Mouse (Mus musculus) hindbrain, embryonic 14.5 days (tissue): Measurements from ENCODE around the gene Fbxo33. TPM values are rescaled to one million over a fixed set of nuclear protein-coding genes. Genes with fewer than 3 reads are reported as not detected.
"Not testable (repeated sequence)": the region's sequence is repeated elsewhere in the genome, so short reads cannot be mapped to it uniquely, and the experiment has no call there.

Source experiments
- ATAC-seq: fragments of 200-750 bp; cut with Nextera tagmentation; 2 replicates; pipeline ENCODE4 v1.8.0; 2017; ENCODE audit warnings: moderate number of reproducible peaks, mild to moderate bottlenecking, moderate TSS enrichment, moderate library complexity; ENCODE audit not compliant: low FRiP score
- DNase-seq: peaks from one replicate; pipeline ENCODE4 v3.0.0-alpha.2; 2015; ENCODE audit warnings: low spot score
- H3K27ac ChIP-seq: fragments of 300-500 bp; sonication (generic); 2 replicates; pipeline ENCODE4 v1.5.1; 2014; ENCODE audit warnings: mild to moderate bottlenecking, moderate library complexity
- H3K27me3 ChIP-seq: fragments of 300-500 bp; sonication (generic); 2 replicates; pipeline ENCODE4 v1.6.1; 2014; ENCODE audit warnings: mild to moderate bottlenecking, low read length, mixed read lengths; ENCODE audit not compliant: control insufficient read depth, insufficient read depth
- H3K36me3 ChIP-seq: fragments of 300-500 bp; sonication (generic); replicated peaks from 2 replicates; pipeline ENCODE4 v1.6.1; 2014; ENCODE audit not compliant: control insufficient read depth, insufficient read depth
- H3K4me1 ChIP-seq: fragments of 300-500 bp; sonication (generic); replicated peaks from 2 replicates; pipeline ENCODE4 v1.6.1; 2014; ENCODE audit warnings: antibody characterized with exemption, low read length, mixed read lengths; ENCODE audit not compliant: control insufficient read depth, insufficient read depth
- H3K4me2 ChIP-seq: fragments of 300-500 bp; sonication (generic); replicated peaks from 2 replicates; pipeline ENCODE4 v1.6.1; 2014; ENCODE audit warnings: mild to moderate bottlenecking, moderate library complexity
- H3K4me3 ChIP-seq: fragments of 300-500 bp; sonication (generic); replicated peaks from 2 replicates; pipeline ENCODE4 v1.5.1; 2014; ENCODE audit warnings: mild to moderate bottlenecking, low read length
- H3K9ac ChIP-seq: fragments of 300-500 bp; sonication (generic); 2 replicates; pipeline ENCODE4 v1.6.1; 2014
- H3K9me3 ChIP-seq: fragments of 300-500 bp; sonication (generic); 2 replicates; pipeline ENCODE4 v1.6.1; 2016; ENCODE audit warnings: low read length; ENCODE audit not compliant: control insufficient read depth
- WGBS: fragments of 180-500 bp; shearing (Covaris S2); extraction: QIAGEN DNeasy Blood & Tissue Kit; methylation state at CpG from one replicate; pipeline ENCODE4 v1.1.7; 2014; 5-methylcytosine and 5-hydroxymethylcytosine counted together
- polyA plus RNA-seq: library from polyadenylated mRNA; unstranded; fragments of >200 nt; fragmentation: Nextera tagmentation; extraction: Ambion mirVana; gene quantifications from 2 replicates; pipeline ENCODE4 v1.2.1, GENCODE M21; 2014

The Fbxo33 gene
- polyA plus RNA-seq, 1 experiment from 2014 or later: 10.7 TPM

DNA sequence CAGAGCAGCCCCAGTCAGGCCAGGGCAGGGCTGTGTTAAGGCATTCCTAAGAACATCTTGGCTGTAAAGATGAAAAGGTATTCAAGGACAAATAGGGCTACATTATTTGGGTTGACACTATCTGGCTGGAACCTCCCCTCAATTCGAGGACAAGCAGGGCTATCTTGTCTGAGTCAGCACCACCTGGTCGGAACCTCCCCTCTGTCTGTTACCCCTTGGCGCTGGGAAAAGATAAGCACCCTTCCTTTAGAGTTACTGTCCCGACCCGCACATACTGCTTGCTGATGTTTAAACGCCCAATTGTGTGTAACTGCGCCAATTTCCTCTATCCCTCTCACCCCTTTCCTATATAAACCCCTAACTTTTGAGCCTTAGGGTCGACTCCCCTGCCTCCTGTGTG, 21.5 kb upstream of the Fbxo33 start:
- not testable (repeated sequence) for H3K27me3 ChIP-seq, H3K9ac ChIP-seq, H3K27ac ChIP-seq, ATAC-seq, H3K4me3 ChIP-seq, H3K36me3 ChIP-seq, DNase-seq, H3K9me3 ChIP-seq, H3K4me2 ChIP-seq, H3K4me1 ChIP-seq
- 94% methylated on average over 8 of the region's 8 CpGs for WGBS

DNA sequence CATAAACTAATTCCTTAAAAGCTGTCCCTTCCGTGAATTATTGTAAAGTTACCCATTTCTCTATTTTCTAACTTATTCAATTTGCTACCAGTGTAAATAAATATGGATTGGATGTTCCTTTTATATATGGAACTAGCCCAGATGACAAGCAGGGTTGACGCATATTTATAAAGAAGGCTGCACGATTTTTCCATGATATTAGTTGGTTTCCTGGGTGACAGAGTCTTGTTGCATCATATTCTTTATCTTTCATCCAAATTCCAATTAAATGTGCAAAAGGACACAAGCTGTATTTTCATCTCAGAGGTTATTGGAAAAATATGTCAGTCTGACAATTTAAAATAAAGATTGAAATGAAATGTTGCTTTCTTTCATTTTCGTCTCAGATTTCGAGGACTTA, 18.9 kb upstream of the Fbxo33 start:
- Histone ChIP-seq H3K9ac (no peak overlapping the region), H3K4me1 (no peaks in the 10 kb centered on the region), H3K27ac (no peak overlapping the region), H3K9me3 (no peaks in the 10 kb centered on the region), H3K4me3 (no peak overlapping the region), H3K4me2 (no peak overlapping the region), H3K27me3 (no peaks in the 10 kb centered on the region), H3K36me3 (no peaks in the 10 kb centered on the region)
- ATAC-seq: no peak
- 84% methylated on average over 5 of the region's 5 CpGs for WGBS
- DNase-seq: no peak

DNA sequence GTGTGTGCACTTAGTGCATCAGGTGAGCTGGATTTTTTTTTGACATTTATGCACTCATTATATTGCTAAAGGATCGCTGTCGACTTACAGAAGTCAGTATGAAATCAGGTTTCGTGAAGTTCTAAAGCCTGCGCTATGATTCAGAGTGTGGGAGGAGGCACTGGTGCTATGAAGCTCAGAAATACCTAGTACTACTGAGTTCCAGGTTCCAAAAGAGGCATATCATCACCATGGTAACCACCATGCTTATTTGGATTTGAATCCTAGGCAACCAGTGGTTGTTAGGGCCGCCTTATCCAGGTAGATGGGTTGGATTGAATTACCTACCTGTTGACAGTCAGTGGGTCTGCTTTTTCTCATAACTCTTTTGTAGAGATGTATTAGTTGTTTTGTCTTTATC, 8.9 kb upstream of the Fbxo33 start:
- no peak overlapping the region for H3K9ac ChIP-seq
- 89% methylated on average over 5 of the region's 5 CpGs for WGBS
- H3K27me3 ChIP-seq: no peaks in the 10 kb centered on the region
- ATAC-seq: no peak
- no peak for DNase-seq
- H3K36me3 ChIP-seq: no peaks in the 10 kb centered on the region
- no peaks in the 10 kb centered on the region for H3K9me3 ChIP-seq
- H3K4me3 ChIP-seq: no peak overlapping the region
- H3K4me2 ChIP-seq: no peak overlapping the region
- no peak overlapping the region for H3K27ac ChIP-seq
- H3K4me1 ChIP-seq: no peaks in the 10 kb centered on the region

DNA sequence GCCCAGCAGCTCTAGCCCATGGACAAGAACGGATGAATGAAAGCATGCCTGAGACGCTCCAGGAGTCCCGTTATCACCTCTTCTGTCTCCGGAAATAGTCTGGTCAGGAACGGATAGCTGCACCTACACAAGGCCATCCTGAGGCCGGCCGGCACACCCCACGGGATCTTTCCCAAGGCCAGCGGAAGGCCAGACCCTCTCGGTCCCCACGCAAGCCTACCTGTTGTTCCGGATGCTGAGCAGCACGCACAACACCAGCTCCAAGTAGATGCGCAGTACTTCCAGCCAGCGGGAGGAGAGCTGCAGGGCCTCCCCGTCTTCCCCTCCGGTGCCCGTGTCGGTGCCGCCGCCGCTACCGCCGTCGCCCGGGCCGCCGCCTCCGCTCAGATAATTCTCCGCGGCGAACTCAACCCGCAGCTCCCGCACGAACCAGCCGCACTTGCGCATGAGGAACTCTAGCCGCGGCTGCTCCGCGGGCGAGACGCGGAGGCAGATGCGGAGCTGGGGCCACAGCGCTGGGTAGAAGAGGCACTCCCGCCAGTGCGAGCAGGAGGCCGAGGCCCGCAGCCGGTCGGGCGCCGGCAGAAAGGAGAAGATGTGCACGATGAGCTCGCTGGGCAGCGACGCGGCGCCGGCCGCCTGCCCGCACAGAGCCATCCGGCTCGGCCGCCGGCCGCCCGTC, 744 bp downstream of the Fbxo33 start:
- Histone ChIP-seq H3K27ac (peak overlapping the region; percentile 95), H3K36me3 (no peaks in the 10 kb centered on the region), H3K27me3 (no peaks in the 10 kb centered on the region), H3K4me2 (peak overlapping the region; percentile 85), H3K9me3 (no peaks in the 10 kb centered on the region), H3K4me1 (peaks cover 31% of the 10 kb centered on the region), H3K4me3 (peak overlapping the region; percentile 98), H3K9ac (peak overlapping the region; percentile 88)
- ATAC-seq (no peak; the same call in 1 of the 2 replicates), DNase-seq (no peak)
- 0% methylated on average over 61 of the region's 69 CpGs for WGBS

- Histone ChIP-seq H3K4me2 (peak overlapping the region; percentile 85), H3K27ac (no peak overlapping the region), H3K9ac (peak overlapping the region; percentile 88), H3K4me3 (peak overlapping the region; percentile 98), H3K4me1 (peaks cover 31% of the 10 kb centered on the region), H3K27me3 (no peaks in the 10 kb centered on the region), H3K36me3 (no peaks in the 10 kb centered on the region), H3K9me3 (no peaks in the 10 kb centered on the region)
- ATAC-seq: no peak
- no peak for DNase-seq
- WGBS: 89% methylated on average over 3 of the region's 3 CpGs
These were observed 2.2 kb downstream of the Fbxo33 start for GRCm38 (mm10) chr12:59217331-59217730.

GRCm38 (mm10) chr12:59216676-59217266, 2.8 kb downstream of the Fbxo33 start:
- H3K4me3 ChIP-seq: no peak overlapping the region; the same call in 1 of the 2 replicates
- no peak for ATAC-seq
- no peaks in the 10 kb centered on the region for H3K27me3 ChIP-seq
- peak overlapping the region; percentile 85 for H3K4me2 ChIP-seq
- H3K4me1 ChIP-seq: peaks cover 31% of the 10 kb centered on the region
- H3K36me3 ChIP-seq: 0 out of 2 replicates have a peak, but pooled peaks cover under 1% of the 10 kb centered on the region
- H3K9ac ChIP-seq: no peak overlapping the region
- no peak overlapping the region for H3K27ac ChIP-seq
- no peaks in the 10 kb centered on the region for H3K9me3 ChIP-seq
- no peak for DNase-seq
- WGBS: 89% methylated on average over 6 of the region's 6 CpGs

- DNase-seq (no peak), ATAC-seq (no peak)
- Histone ChIP-seq H3K27me3 (no peaks in the 10 kb centered on the region), H3K4me3 (no peak overlapping the region), H3K9me3 (no peaks in the 10 kb centered on the region), H3K9ac (no peak overlapping the region), H3K4me2 (peak overlapping the region; percentile 85; the same call in 1 of the 2 replicates), H3K27ac (no peak overlapping the region), H3K4me1 (peaks cover 31% of the 10 kb centered on the region), H3K36me3 (peaks cover 6% of the 10 kb centered on the region)
- WGBS: 92% methylated on average over 4 of the region's 4 CpGs
These were observed 3.3 kb downstream of the Fbxo33 start for GRCm38 (mm10) chr12:59216176-59216575.

DNA sequence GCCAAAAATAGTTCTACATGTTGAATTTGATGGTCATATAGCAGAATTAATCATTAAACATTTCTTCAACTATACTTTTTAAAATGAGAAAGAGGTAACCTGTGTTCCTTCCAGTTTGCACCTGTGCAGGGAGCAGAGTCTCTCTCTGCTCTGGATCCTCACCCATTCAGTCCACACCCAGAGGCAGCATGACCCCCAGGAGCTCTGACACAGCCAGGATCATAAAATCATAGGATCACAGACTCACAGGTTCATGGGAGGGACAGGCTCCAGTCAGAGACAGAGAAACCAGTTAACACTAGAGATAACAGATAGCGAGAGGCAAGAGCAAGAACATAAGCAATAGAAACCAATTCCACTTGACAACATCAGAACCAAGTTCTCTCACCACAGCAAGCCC, 11.7 kb downstream of the Fbxo33 start:
- no peak for DNase-seq
- H3K4me3 ChIP-seq: no peak overlapping the region
- 0 out of 2 replicates have a peak, but pooled peaks cover 10% of the 10 kb centered on the region for H3K9me3 ChIP-seq
- peaks cover 23% of the 10 kb centered on the region for H3K36me3 ChIP-seq
- H3K4me1 ChIP-seq: no peaks in the 10 kb centered on the region
- no peak overlapping the region for H3K4me2 ChIP-seq
- WGBS: 100% methylated on average over 1 of the region's 1 CpGs
- no peaks in the 10 kb centered on the region for H3K27me3 ChIP-seq
- no peak for ATAC-seq
- no peak overlapping the region for H3K27ac ChIP-seq
- H3K9ac ChIP-seq: no peak overlapping the region

DNA sequence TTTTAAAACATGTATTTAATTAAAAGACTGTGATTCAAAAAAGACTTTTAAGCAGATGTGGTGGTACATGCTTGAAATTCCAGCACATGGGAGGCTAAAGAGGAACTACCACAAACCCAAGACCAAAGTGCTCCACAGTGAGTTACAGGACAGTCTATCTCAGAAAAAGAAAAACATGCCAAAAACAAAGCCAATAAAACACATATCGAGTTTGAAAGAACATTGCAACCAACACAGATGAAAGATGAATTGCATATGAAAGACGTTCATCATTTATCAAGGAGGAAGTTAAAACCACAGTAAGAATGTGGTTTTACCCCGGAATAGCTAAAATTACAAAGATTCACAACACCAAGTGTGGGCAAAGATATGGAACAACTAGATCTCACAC, 12.5 kb downstream of the Fbxo33 start:
- ATAC-seq: no peak
- 90% methylated on average over 3 of the region's 3 CpGs for WGBS
- no peak for DNase-seq

More for the DNA sequence above, 12.5 kb downstream of the Fbxo33 start:
- Histone ChIP-seq H3K27me3 (no peaks in the 10 kb centered on the region), H3K4me2 (no peak overlapping the region), H3K4me3 (no peak overlapping the region), H3K27ac (no peak overlapping the region), H3K4me1 (no peaks in the 10 kb centered on the region), H3K9me3 (0 out of 2 replicates have a peak, but pooled peaks cover 10% of the 10 kb centered on the region), H3K9ac (no peak overlapping the region), H3K36me3 (peaks cover 27% of the 10 kb centered on the region)
